Mouse (Mus musculus) ES-E14 (cell line): ENCODE measurements around the gene Rnf181. TPM values are rescaled to one million over a fixed set of nuclear protein-coding genes. Genes with fewer than 3 reads are reported as not detected.
A peak's percentile ranks its signal among the peaks of the same experiment; 100 is the strongest.

Source experiments
- DNase-seq: peaks from one replicate; pipeline ENCODE4 v3.0.0-alpha.2; 2013; ENCODE audit warnings: low read depth, low spot score
- H3K27ac ChIP-seq: 2 replicates; pipeline ENCODE4 v1.5.1; 2012; ENCODE audit warnings: low read depth, mild to moderate bottlenecking, low read length, moderate library complexity, mixed read lengths; ENCODE audit not compliant: poor library complexity, insufficient read depth, severe bottlenecking
- H3K36me3 ChIP-seq: 2 replicates; pipeline ENCODE4 v1.6.1; 2012; ENCODE audit warnings: mild to moderate bottlenecking, low read length, moderate library complexity, mixed read lengths; ENCODE audit not compliant: control insufficient read depth, poor library complexity, insufficient read depth, severe bottlenecking
- H3K4me1 ChIP-seq, 2 experiments: fragments of 150-350 bp in 1 of 2; sonication (generic) in 1 of 2; 2 replicates each; pipeline ENCODE4 v1.6.1; 2012; ENCODE audit warnings: low read length in 2 of 2, mild to moderate bottlenecking in 1 of 2, mixed read lengths in 1 of 2; ENCODE audit not compliant: control insufficient read depth in 2 of 2, insufficient read depth in 2 of 2, poor library complexity in 1 of 2
- H3K4me3 ChIP-seq, 2 experiments: fragments of 150-350 bp in 1 of 2; sonication (generic) in 1 of 2; 2 replicates each; pipeline ENCODE4 v1.5.1; 2012; ENCODE audit warnings: low read length in 2 of 2, low read depth in 1 of 2, mild to moderate bottlenecking in 1 of 2, mixed read lengths in 1 of 2; ENCODE audit not compliant: insufficient read depth in 1 of 2, poor library complexity in 1 of 2, severe bottlenecking in 1 of 2
- H3K9ac ChIP-seq: 2 replicates; pipeline ENCODE4 v1.6.1; 2012; ENCODE audit warnings: low read depth, mild to moderate bottlenecking, low read length, mixed read lengths; ENCODE audit not compliant: poor library complexity, insufficient read depth, severe bottlenecking
- H3K9me3 ChIP-seq: fragments of 150-350 bp; sonication (generic); 2 replicates; pipeline ENCODE4 v1.6.1; 2012; ENCODE audit warnings: low read depth, mild to moderate bottlenecking, low read length; ENCODE audit not compliant: control insufficient read depth, insufficient read depth
- CHD2 ChIP-seq: IDR thresholded peaks from 2 replicates; pipeline ENCODE4 v1.6.1; 2014; ENCODE audit warnings: mild to moderate bottlenecking, low read depth, low read length, inconsistent platforms
- HCFC1 ChIP-seq: IDR thresholded peaks from 2 replicates; pipeline ENCODE4 v1.6.1; 2012; ENCODE audit warnings: low read length, inconsistent platforms, borderline replicate concordance; ENCODE audit not compliant: insufficient read depth
- MAFK ChIP-seq: IDR thresholded peaks from 2 replicates; pipeline ENCODE4 v1.6.1; 2014; ENCODE audit warnings: mild to moderate bottlenecking, low read depth, low read length, inconsistent platforms; ENCODE audit not compliant: insufficient read depth
- ZC3H11A ChIP-seq: IDR thresholded peaks from 2 replicates; pipeline ENCODE4 v1.6.1; 2012; ENCODE audit warnings: low read depth, mild to moderate bottlenecking, inconsistent platforms, low read length, borderline replicate concordance
- ZNF384 ChIP-seq: IDR thresholded peaks from 2 replicates; pipeline ENCODE4 v1.6.1; 2012; ENCODE audit warnings: low read depth, low read length, inconsistent platforms
- in situ Hi-C, 2 experiments: fragments of 600-800 bp; cut with MboI; formaldehyde crosslinking; loops; one replicate each; pipeline ENCODE4 v1.15.1; 2025; ENCODE audit warnings: low sequenced_read_pairs in 2 of 2, inconsistent platforms in 1 of 2; ENCODE audit not compliant: unreplicated experiment in 2 of 2
- total RNA-seq: library from RNA; depleted of rRNA; stranded (reverse); fragments of 300-350 nt; gene quantifications from 2 replicates; pipeline ENCODE4 v1.2.3, GENCODE M21; 2012

Gene Rnf181
- total RNA-seq, 1 experiment: 62.0 TPM

DNA sequence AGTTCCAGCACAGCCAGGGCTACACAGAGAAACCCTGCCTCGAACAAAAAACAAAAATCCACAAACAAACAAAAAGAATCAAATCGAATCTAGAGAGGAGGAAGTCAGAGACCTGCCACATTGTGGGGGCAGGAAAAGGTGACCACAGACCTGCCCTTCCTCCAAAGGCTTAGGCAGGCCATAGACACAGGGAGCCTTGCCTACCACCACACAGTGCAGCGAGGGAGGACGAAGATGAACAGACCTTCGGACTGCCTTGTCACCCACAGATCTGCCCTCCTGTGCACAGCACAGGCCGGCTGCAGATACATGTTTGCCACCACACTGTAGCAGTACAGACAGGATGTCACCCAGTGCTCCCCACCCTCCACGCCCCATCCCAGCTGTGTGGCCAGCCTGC, 43.8 kb upstream of the Rnf181 start:
- TF ChIP-seq CHD2 (no peak), ZNF384 (no peak), ZC3H11A (no peak), HCFC1 (no peak), MAFK (no peak)
- no peaks in the 10 kb centered on the region for H3K4me1 ChIP-seq
- no peak overlapping the region for H3K4me3 ChIP-seq
- no peak for DNase-seq
- H3K9me3 ChIP-seq: no peaks in the 10 kb centered on the region
- no peak overlapping the region for H3K27ac ChIP-seq
- H3K9ac ChIP-seq: no peak overlapping the region
- no peaks in the 10 kb centered on the region for H3K36me3 ChIP-seq
- in situ Hi-C loops: loop anchor here (25.0 kb wide), 1 partner anchor 427 kb away; no protein-coding TSS in a partner anchor

DNA sequence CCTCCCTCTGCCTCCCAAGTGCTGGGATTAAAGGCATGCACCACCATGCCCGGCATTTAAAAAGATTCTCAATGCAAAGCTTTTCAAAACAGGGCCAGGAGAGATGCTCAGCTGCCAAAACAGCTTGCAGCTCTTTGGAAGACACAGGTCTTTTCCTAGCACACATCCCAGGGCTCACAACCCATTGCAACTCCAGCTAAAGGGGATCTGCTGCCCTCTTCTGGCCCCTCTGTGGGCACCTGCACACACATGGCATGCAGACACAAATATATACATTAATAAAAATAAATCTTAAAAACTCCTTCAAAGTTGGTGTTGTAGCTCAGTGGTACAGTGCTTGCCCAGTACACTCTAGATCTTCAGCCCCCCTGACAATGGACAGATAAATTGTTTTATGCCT, 43.2 kb upstream of the Rnf181 start:
- H3K4me1 ChIP-seq: no peaks in the 10 kb centered on the region
- H3K4me3 ChIP-seq: no peak overlapping the region
- no peaks in the 10 kb centered on the region for H3K36me3 ChIP-seq
- no peak for TF ChIP-seq HCFC1
- TF ChIP-seq MAFK: no peak
- TF ChIP-seq ZNF384: no peak
- TF ChIP-seq ZC3H11A: no peak
- no peak for TF ChIP-seq CHD2
- H3K27ac ChIP-seq: no peak overlapping the region
- in situ Hi-C loops: loop anchor here (25.0 kb wide), 1 partner anchor 427 kb away; no protein-coding TSS in a partner anchor
- no peak for DNase-seq
- no peak overlapping the region for H3K9ac ChIP-seq
- no peaks in the 10 kb centered on the region for H3K9me3 ChIP-seq

DNA sequence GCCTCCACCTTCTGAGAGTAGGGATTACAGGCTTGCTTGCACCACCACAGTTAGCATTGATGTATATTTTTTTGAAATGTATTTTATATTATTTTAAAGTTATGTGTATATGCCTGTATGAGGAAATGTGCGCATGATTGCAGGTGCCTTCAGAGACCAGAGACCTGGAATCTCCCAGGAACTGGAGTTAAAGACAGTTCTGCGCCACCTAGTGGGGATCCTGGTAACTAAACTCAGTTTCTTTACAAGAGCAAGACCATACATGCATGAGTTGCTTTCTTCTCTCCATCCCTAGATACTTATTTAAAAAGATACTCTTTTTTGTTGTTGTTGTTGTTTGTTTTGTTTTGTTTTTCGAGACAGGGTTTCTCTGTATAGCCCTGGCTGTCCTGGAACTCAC, 42.8 kb upstream of the Rnf181 start:
- Histone ChIP-seq H3K36me3 (no peaks in the 10 kb centered on the region), H3K9me3 (no peaks in the 10 kb centered on the region), H3K4me3 (no peak overlapping the region), H3K9ac (no peak overlapping the region), H3K4me1 (no peaks in the 10 kb centered on the region), H3K27ac (no peak overlapping the region)
- TF ChIP-seq MAFK (no peak), CHD2 (no peak), ZNF384 (no peak), ZC3H11A (no peak), HCFC1 (no peak)
- peak; percentile 86 for DNase-seq
- in situ Hi-C loops: loop anchor here (25.0 kb wide), 1 partner anchor 428 kb away; no protein-coding TSS in a partner anchor

DNA sequence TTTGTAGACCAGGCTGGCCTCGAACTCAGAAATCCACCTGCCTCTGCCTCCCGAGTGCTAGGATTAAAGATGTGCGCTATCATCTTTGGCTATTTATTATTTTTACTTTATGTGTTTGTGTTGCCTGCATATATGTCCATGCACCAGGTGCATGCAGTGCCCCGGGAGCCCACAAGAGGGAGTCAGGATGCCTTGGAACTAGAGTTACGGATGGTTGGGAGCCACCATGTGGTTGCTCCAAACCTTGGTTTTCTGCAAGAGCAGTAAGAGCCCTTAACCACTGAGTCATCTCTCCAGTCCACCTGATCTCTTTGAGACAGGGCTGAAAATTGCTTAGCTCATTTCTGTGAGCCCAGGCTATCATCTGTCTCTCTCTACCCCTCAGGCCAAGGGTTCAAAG, 40.4 kb upstream of the Rnf181 start:
- no peaks in the 10 kb centered on the region for H3K36me3 ChIP-seq
- in situ Hi-C loops: loop anchor here (25.0 kb wide), 1 partner anchor 430 kb away; no protein-coding TSS in a partner anchor
- no peak overlapping the region for H3K27ac ChIP-seq
- DNase-seq: peak; percentile 89
- H3K9me3 ChIP-seq: no peaks in the 10 kb centered on the region
- TF ChIP-seq CHD2 (no peak), HCFC1 (0 out of 2 replicates have a peak, but pooled peaks have one; percentile 38), ZC3H11A (peak; percentile 82), MAFK (peak; percentile 71), ZNF384 (peak; percentile 61; the same call in 1 of the 2 replicates)
- H3K4me1 ChIP-seq: no peaks in the 10 kb centered on the region
- no peak overlapping the region for H3K9ac ChIP-seq
- no peak overlapping the region for H3K4me3 ChIP-seq

DNA sequence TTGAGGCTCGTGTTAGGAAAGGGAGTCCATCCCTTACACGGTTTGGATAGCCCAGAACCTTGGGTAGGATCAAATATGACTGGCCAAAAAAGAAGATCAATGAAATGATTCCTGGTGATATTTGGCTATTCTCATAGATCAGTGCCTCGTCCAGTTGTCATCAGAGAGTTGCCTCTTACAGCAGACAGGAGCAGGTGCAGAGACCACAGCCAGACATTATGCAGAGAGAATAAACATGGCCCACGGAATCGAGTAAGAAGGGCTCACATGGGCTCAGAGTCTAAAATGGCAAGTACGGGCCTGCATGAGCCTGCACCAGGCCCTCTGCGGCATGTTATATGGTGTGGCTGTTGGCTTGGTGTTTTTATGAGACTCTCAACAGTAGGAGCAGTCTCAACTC, 38.6 kb upstream of the Rnf181 start:
- in situ Hi-C loops: loop anchor here (25.0 kb wide), 1 partner anchor 432 kb away; no protein-coding TSS in a partner anchor
- H3K4me1 ChIP-seq: no peaks in the 10 kb centered on the region
- no peak overlapping the region for H3K4me3 ChIP-seq
- H3K27ac ChIP-seq: no peak overlapping the region
- no peak for DNase-seq
- no peak overlapping the region for H3K9ac ChIP-seq
- H3K9me3 ChIP-seq: no peaks in the 10 kb centered on the region
- TF ChIP-seq ZC3H11A (no peak), ZNF384 (no peak), MAFK (no peak), CHD2 (no peak), HCFC1 (no peak)
- no peaks in the 10 kb centered on the region for H3K36me3 ChIP-seq
